21 mouse cellular contexts compared by ENCODE assay signal in the genomic region with DNA sequence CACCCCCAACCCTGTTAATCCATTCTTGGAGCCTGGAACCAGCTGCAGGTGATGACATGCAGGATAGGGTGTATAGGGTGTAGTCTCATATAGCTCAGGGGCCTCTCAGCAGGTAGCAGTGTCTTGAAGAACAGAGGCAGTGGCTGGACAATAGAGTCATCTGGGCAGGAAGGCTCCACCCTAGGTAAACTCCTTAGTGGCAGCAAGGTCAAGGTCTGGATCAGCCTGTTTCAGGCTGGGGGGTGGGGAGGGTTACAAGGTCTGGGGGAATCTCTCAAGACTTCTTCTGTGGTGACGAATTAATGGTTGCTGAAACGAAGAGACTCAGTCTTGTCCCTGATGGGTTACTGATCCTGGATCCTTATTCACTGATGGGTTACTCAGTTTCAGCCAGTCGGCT.
A peak's percentile ranks its signal among the peaks of the same experiment; 100 is the strongest.
DNase-seq lines count a peak whose midpoint lies in the region; ATAC-seq lines count a peak whose summit lies in the region.
"Had no signal": no experiment of that assay in that cellular context is flagged by ENCODE, and none has a peak within 500 bp of the region (broad histone marks: within the 10 kb centered on the region; RNA-seq: fewer than 3 reads in every experiment).

No protein-coding gene starts in this region.

- H3K36me3 ChIP-seq in kidney, embryonic 15.5 days, result no peaks in the 10 kb centered on the region
- H3K36me3 ChIP-seq: embryonic facial prominence, embryonic 10.5 days; embryonic facial prominence, embryonic 12.5 days; forebrain, embryonic 15.5 days; G1E had no signal

- H3K4me1 ChIP-seq in kidney, embryonic 15.5 days, result no peaks in the 10 kb centered on the region
- H3K4me1 ChIP-seq: embryonic facial prominence, embryonic 10.5 days; embryonic facial prominence, embryonic 12.5 days; forebrain, embryonic 13.5 days; forebrain, embryonic 15.5 days had no signal

- H3K9me3 ChIP-seq in kidney, embryonic 15.5 days (replicated peaks), result no peaks in the 10 kb centered on the region
- H3K9me3 ChIP-seq: embryonic facial prominence, embryonic 10.5 days; embryonic facial prominence, embryonic 12.5 days; forebrain, embryonic 13.5 days; forebrain, embryonic 15.5 days; G1E had no signal

- H3K27ac ChIP-seq in kidney, embryonic 15.5 days, result no peak overlapping the region
- H3K27ac ChIP-seq: embryonic facial prominence, embryonic 10.5 days; embryonic facial prominence, embryonic 12.5 days; forebrain, embryonic 13.5 days; forebrain, embryonic 15.5 days had no signal

- H3K9ac ChIP-seq in kidney, embryonic 15.5 days, result no peak overlapping the region
- H3K9ac ChIP-seq: embryonic facial prominence, embryonic 12.5 days; forebrain, embryonic 13.5 days; forebrain, embryonic 15.5 days; forebrain, postnatal 0 days had no signal

- no peak for ATAC-seq in kidney, embryonic 15.5 days (replicated peaks; ENCODE audit: low FRiP score)
- ATAC-seq: forebrain, embryonic 13.5 days; forebrain, embryonic 15.5 days; forebrain, postnatal 0 days; Patski had no signal

- DNase-seq in ES-CJ7 (ENCODE audit: low read depth, low spot score), result peak; percentile 100
- peak; percentile 99 for DNase-seq in R1 (ENCODE audit: low read depth, low spot score)
- DNase-seq in ZHBTc4 (ENCODE audit: low read depth, low spot score), result peak; percentile 96
- no peak for DNase-seq in adipocyte (ENCODE audit: low spot score)
- no peak for DNase-seq in cerebellum, postnatal 4 days (ENCODE audit: low spot score in 2 of 2)
- DNase-seq: adrenal gland, adult 8-10 months; adrenal gland, postnatal 25 days; cerebellum, adult 11 months; cerebellum, adult 18-20 months; cerebellum, adult 8-10 months; cerebellum, adult 9-11 months; cerebellum, postnatal 14 days; cerebellum, postnatal 36 days; forebrain, postnatal 0 days had no signal

- WGBS in kidney, embryonic 15.5 days, result 78% methylated on average over 3 of the region's 3 CpGs

- H3K4me2 ChIP-seq in kidney, embryonic 15.5 days, result no peak overlapping the region
- H3K4me2 ChIP-seq: embryonic facial prominence, embryonic 12.5 days; forebrain, embryonic 13.5 days; forebrain, embryonic 15.5 days had no signal

- H3K27me3 ChIP-seq in kidney, embryonic 15.5 days, result no peaks in the 10 kb centered on the region
- H3K27me3 ChIP-seq: embryonic facial prominence, embryonic 12.5 days; forebrain, embryonic 13.5 days; forebrain, embryonic 15.5 days had no signal

- no peak overlapping the region for H3K4me3 ChIP-seq in kidney, embryonic 15.5 days (replicated peaks)
- H3K4me3 ChIP-seq: embryonic facial prominence, embryonic 10.5 days; embryonic facial prominence, embryonic 12.5 days; forebrain, embryonic 13.5 days; forebrain, embryonic 15.5 days had no signal

Comparison
In these comparisons a context has a peak if more than half of its experiments do, and no peak if none do; other contexts are left out.
1. DNase-seq: peak in ES-CJ7 (single experiment), R1 (single experiment) and ZHBTc4 (single experiment); none in adipocyte (single experiment) and cerebellum, postnatal 4 days (0 of 2).